Mouse (Mus musculus) ovary, postnatal 36 days (tissue): ENCODE data around the gene Olfr632.
"Not testable (repeated sequence)": the region's sequence is repeated elsewhere in the genome, so short reads cannot be mapped to it uniquely, and the experiment has no call there.

Experiments used
- DNase-seq: peaks from one replicate; pipeline ENCODE4 v3.0.0; 2022; ENCODE audit warnings: low spot score, mixed read lengths

Olfr632 gene

GRCm38 (mm10) chr7:103934264-103934663 lies at the start of gene Olfr632:
Gene Olfr632 (plus strand): TSS chr7:103934347.
- no peak for DNase-seq

GRCm38 (mm10) chr7:103886152-103886551 lies 48.0 kb upstream of the Olfr632 start, which contains the start of gene Olfr66:
Gene Olfr66 (minus strand): TSS chr7:103886252.
- no peak for DNase-seq

- DNase-seq, result no peak
These were observed 39.8 kb upstream of the Olfr632 start, which contains the start of gene Olfr64 for GRCm38 (mm10) chr7:103894385-103894784. Gene Olfr64 (minus strand): TSS chr7:103894485.

- no peak for DNase-seq
These were observed 31.0 kb upstream of the Olfr632 start, which contains the start of gene Olfr65 for GRCm38 (mm10) chr7:103903187-103903586. Gene Olfr65 (plus strand): TSS chr7:103903487.

- no peak for DNase-seq
These were observed 24.1 kb upstream of the Olfr632 start for GRCm38 (mm10) chr7:103910047-103910446.

GRCm38 (mm10) chr7:103912969-103913511 lies 21.1 kb upstream of the Olfr632 start:
- no peak for DNase-seq

GRCm38 (mm10) chr7:103915338-103915737 lies 18.8 kb upstream of the Olfr632 start:
- DNase-seq, result no peak

GRCm38 (mm10) chr7:103928525-103928924 lies 5.6 kb upstream of the Olfr632 start, which contains the start of gene Olfr631:
Gene Olfr631 (plus strand): TSS chr7:103928825.
- DNase-seq, result no peak

GRCm38 (mm10) chr7:103942730-103943129 lies 8.6 kb downstream of the Olfr632 start:
- DNase-seq, result no peak

- no peak for DNase-seq
These were observed 10.0 kb downstream of the Olfr632 start, which contains the start of gene Olfr633 for GRCm38 (mm10) chr7:103944137-103944536. Gene Olfr633 (plus strand): TSS chr7:103944437.

- DNase-seq, result not testable (repeated sequence)
These were observed 32.7 kb downstream of the Olfr632 start for GRCm38 (mm10) chr7:103966873-103967272.

GRCm38 (mm10) chr7:103970852-103971251 lies 36.7 kb downstream of the Olfr632 start, which contains the start of gene Olfr635:
Gene Olfr635 (plus strand): TSS chr7:103971152.
- DNase-seq, result no peak

- DNase-seq, result no peak
These were observed 37.6 kb downstream of the Olfr632 start for GRCm38 (mm10) chr7:103971782-103972181.
